In genomic region chr2:51148454-51148853, GRCm38 (mm10) we compare ENCODE assay signal across 8 mouse cellular contexts. TPM values are rescaled to one million over a fixed set of nuclear protein-coding genes. Genes with fewer than 3 reads are reported as not detected.
DNase-seq lines count a peak whose midpoint lies in the region; ATAC-seq and TF ChIP-seq lines count a peak whose summit lies in the region.

No protein-coding gene starts in this region.

- no peak for DNase-seq in thymus, adult 2 months
- no peak for DNase-seq in thymus, adult 18-20 months
- DNase-seq in embryo, embryonic 10 days (ENCODE audit: low spot score) = peak; percentile 52
- DNase-seq in heart, adult 8-10 months (ENCODE audit: low spot score) = peak; percentile 19
- DNase-seq in kidney, adult 2 months = peak; percentile 45
- DNase-seq in liver, embryonic 13.5 days = no peak
- no peak for DNase-seq in T-cell, adult 2 months (ENCODE audit: low spot score)

- no peaks in the 10 kb centered on the region for H3K9me3 ChIP-seq in liver, embryonic 13.5 days (replicated peaks)
- H3K9me3 ChIP-seq in neural tube, embryonic 13.5 days = no peaks in the 10 kb centered on the region

- no peak for TF ChIP-seq POLR2A in thymus, adult 2 months (IDR thresholded peaks at IDR 0.05; ENCODE audit: control insufficient read depth, extremely low read depth, insufficient read depth, low read length, poor library complexity)
- no peak for TF ChIP-seq POLR2A in kidney, adult 2 months (IDR thresholded peaks at IDR 0.05; ENCODE audit: low read depth, low read length)

- H3K9ac ChIP-seq in liver, embryonic 13.5 days = peak overlapping the region; percentile 73
- peak overlapping the region; percentile 92 for H3K9ac ChIP-seq in neural tube, embryonic 13.5 days

- peaks cover 11% of the 10 kb centered on the region for H3K4me1 ChIP-seq in thymus, adult 2 months (replicated peaks; ENCODE audit: control insufficient read depth, insufficient read depth, low read length)
- H3K4me1 ChIP-seq in kidney, adult 2 months (ENCODE audit: control insufficient read depth, insufficient read depth, low read length) = peaks cover 7% of the 10 kb centered on the region; the same call in 1 of the 2 replicates
- H3K4me1 ChIP-seq in liver, embryonic 13.5 days (replicated peaks) = peaks cover 4% of the 10 kb centered on the region
- peaks cover 26% of the 10 kb centered on the region for H3K4me1 ChIP-seq in neural tube, embryonic 13.5 days (replicated peaks)

- H3K36me3 ChIP-seq in thymus, adult 2 months (ENCODE audit: control insufficient read depth, insufficient read depth, low read length) = no peaks in the 10 kb centered on the region
- no peaks in the 10 kb centered on the region for H3K36me3 ChIP-seq in kidney, adult 2 months (ENCODE audit: control insufficient read depth, insufficient read depth, low read length)
- H3K36me3 ChIP-seq in liver, embryonic 13.5 days = no peaks in the 10 kb centered on the region
- H3K36me3 ChIP-seq in neural tube, embryonic 13.5 days = 0 out of 2 replicates have a peak, but pooled peaks cover under 1% of the 10 kb centered on the region

- no peak overlapping the region for H3K27ac ChIP-seq in thymus, adult 2 months (ENCODE audit: control insufficient read depth, insufficient read depth, low read length)
- peak overlapping the region; percentile 69 for H3K27ac ChIP-seq in kidney, adult 2 months (ENCODE audit: insufficient read depth, low read depth, low read length)
- H3K27ac ChIP-seq in liver, embryonic 13.5 days = peak overlapping the region; percentile 39; the same call in 1 of the 2 replicates
- H3K27ac ChIP-seq in neural tube, embryonic 13.5 days (replicated peaks) = peak overlapping the region; percentile 94

- peak overlapping the region; percentile 61 for H3K4me2 ChIP-seq in liver, embryonic 13.5 days
- peak overlapping the region; percentile 75 for H3K4me2 ChIP-seq in neural tube, embryonic 13.5 days

- H3K4me3 ChIP-seq in thymus, adult 2 months (ENCODE audit: control insufficient read depth, insufficient read depth, low read length) = peak overlapping the region; percentile 50
- H3K4me3 ChIP-seq in kidney, adult 2 months (ENCODE audit: insufficient read depth, low read depth, low read length) = peak overlapping the region; percentile 90
- H3K4me3 ChIP-seq in liver, embryonic 13.5 days (replicated peaks) = peak overlapping the region; percentile 65
- peak overlapping the region; percentile 97 for H3K4me3 ChIP-seq in neural tube, embryonic 13.5 days

- WGBS in thymus, adult 2 months = under 1% methylated on average over 20 of the region's 20 CpGs
- under 1% methylated on average over 20 of the region's 20 CpGs for WGBS in kidney, adult 2 months
- WGBS in liver, embryonic 13.5 days (ENCODE audit: insufficient replicate concordance) = 1% methylated on average over 20 of the region's 20 CpGs
- WGBS in neural tube, embryonic 13.5 days = 0% methylated on average over 20 of the region's 20 CpGs

- TF ChIP-seq CTCF in thymus, adult 2 months (IDR thresholded peaks at IDR 0.05; ENCODE audit: borderline replicate concordance, control insufficient read depth, extremely low read depth, insufficient read depth, low read length, poor library complexity) = no peak
- TF ChIP-seq CTCF in kidney, adult 2 months (conservative IDR thresholded peaks at IDR 0.05; ENCODE audit: insufficient read depth, insufficient read length, low read depth, low read length) = no peak

- peaks cover 12% of the 10 kb centered on the region; the same call in 1 of the 2 replicates for H3K27me3 ChIP-seq in thymus, adult 2 months (ENCODE audit: control insufficient read depth, insufficient read depth, low read length)
- no peaks in the 10 kb centered on the region for H3K27me3 ChIP-seq in kidney, adult 2 months (replicated peaks; ENCODE audit: control insufficient read depth, insufficient read depth, low read length)
- peaks cover 36% of the 10 kb centered on the region for H3K27me3 ChIP-seq in liver, embryonic 13.5 days
- no peaks in the 10 kb centered on the region for H3K27me3 ChIP-seq in neural tube, embryonic 13.5 days

- no peak for ATAC-seq in liver, embryonic 13.5 days (ENCODE audit: low read depth)
- ATAC-seq in neural tube, embryonic 13.5 days (ENCODE audit: low read depth) = peak; percentile 51

RNA-seq across cellular contexts. Expression of gene Rnd3, which starts 0.5 kb away (rescaled TPM):
- 0.83 and 1.0 TPM in 2 replicates for polyA plus RNA-seq in thymus, adult 2 months (2012; rRNA removed)
- total RNA-seq in heart, adult 8-10 months (2022) = 10 to 100 TPM; 11.8 to 15.6 (median 15.0) TPM
- polyA plus RNA-seq in kidney, adult 2 months (2012; rRNA removed) = 1.8 and 3.5 TPM in 2 replicates
- polyA plus RNA-seq in liver, embryonic 13.5 days (2015; fragmentation: Nextera tagmentation; extraction: Ambion mirVana) = 11.4 and 14.8 TPM in 2 replicates
- 158 and 171 TPM in 2 replicates for polyA plus RNA-seq in neural tube, embryonic 13.5 days (2015; fragmentation: Nextera tagmentation; extraction: Ambion mirVana)

Comparison
In these comparisons a context has a peak if more than half of its experiments do, and no peak if none do; other contexts are left out.
1. DNase-seq: peak in embryo, embryonic 10 days (single experiment), heart, adult 8-10 months (single experiment) and kidney, adult 2 months (single experiment); none in thymus, adult 2 months (single experiment), thymus, adult 18-20 months (0 of 2), liver, embryonic 13.5 days (single experiment) and T-cell, adult 2 months (single experiment).
2. RNA of gene Rnd3, which starts 0.5 kb away (polyA plus RNA-seq): 158 to 171 TPM in neural tube, embryonic 13.5 days; 11.4 to 14.8 TPM in liver, embryonic 13.5 days, 1.8 to 3.5 TPM in kidney, adult 2 months and 0.83 to 1.0 TPM in thymus, adult 2 months; every median in the first group is over 10 times any median in the second.
3. Peak in every context shown above with its lines, with median percentiles within 50 percentile points of each other: H3K4me3 ChIP-seq.